Mouse (Mus musculus) heart, embryonic 15.5 days (tissue): ENCODE measurements around the gene Sh3bgrl2. TPM values are rescaled to one million over a fixed set of nuclear protein-coding genes. Genes with fewer than 3 reads are reported as not detected.

Source experiments
- ATAC-seq: fragments of 200-750 bp; cut with Nextera tagmentation; replicated peaks from 2 replicates; pipeline ENCODE4 v1.8.0; 2017; ENCODE audit warnings: low read depth, moderate TSS enrichment; ENCODE audit not compliant: insufficient number of reproducible peaks, insufficient read depth, low FRiP score
- H3K27ac ChIP-seq: fragments of 300-500 bp; sonication (generic); 2 replicates; pipeline ENCODE4 v1.5.1; 2015; ENCODE audit warnings: mild to moderate bottlenecking, inconsistent platforms
- H3K27me3 ChIP-seq: fragments of 300-500 bp; sonication (generic); 2 replicates; pipeline ENCODE4 v1.6.1; 2015; ENCODE audit warnings: inconsistent platforms
- H3K36me3 ChIP-seq: fragments of 300-500 bp; sonication (generic); 2 replicates; pipeline ENCODE4 v1.6.1; 2015; ENCODE audit warnings: mild to moderate bottlenecking, inconsistent platforms
- H3K4me1 ChIP-seq: fragments of 300-500 bp; sonication (generic); replicated peaks from 2 replicates; pipeline ENCODE4 v1.6.1; 2015; ENCODE audit warnings: inconsistent platforms
- H3K4me2 ChIP-seq: fragments of 300-500 bp; sonication (generic); 2 replicates; pipeline ENCODE4 v1.6.1; 2015; ENCODE audit warnings: inconsistent platforms, mild to moderate bottlenecking, moderate library complexity
- H3K4me3 ChIP-seq: fragments of 300-500 bp; sonication (generic); 2 replicates; pipeline ENCODE4 v1.5.1; 2015; ENCODE audit warnings: mild to moderate bottlenecking, inconsistent platforms
- H3K9ac ChIP-seq: fragments of 300-500 bp; sonication (generic); 2 replicates; pipeline ENCODE4 v1.6.1; 2015; ENCODE audit warnings: mild to moderate bottlenecking, inconsistent platforms
- H3K9me3 ChIP-seq: fragments of 300-500 bp; sonication (generic); replicated peaks from 2 replicates; pipeline ENCODE4 v1.6.1; 2016; ENCODE audit warnings: inconsistent platforms
- WGBS: fragments of 180-500 bp; shearing (Covaris S2); methylation state at CpG from one replicate; pipeline ENCODE4 v1.1.7; 2015; ENCODE audit warnings: mixed read lengths; 5-methylcytosine and 5-hydroxymethylcytosine counted together
- polyA plus RNA-seq: library from polyadenylated mRNA; unstranded; fragments of >200 nt; fragmentation: Nextera tagmentation; extraction: Ambion mirVana; gene quantifications from 2 replicates; pipeline ENCODE4 v1.2.1, GENCODE M21; 2015

The Sh3bgrl2 gene
- polyA plus RNA-seq, 1 experiment from 2014 or later = 11.9 TPM

DNA sequence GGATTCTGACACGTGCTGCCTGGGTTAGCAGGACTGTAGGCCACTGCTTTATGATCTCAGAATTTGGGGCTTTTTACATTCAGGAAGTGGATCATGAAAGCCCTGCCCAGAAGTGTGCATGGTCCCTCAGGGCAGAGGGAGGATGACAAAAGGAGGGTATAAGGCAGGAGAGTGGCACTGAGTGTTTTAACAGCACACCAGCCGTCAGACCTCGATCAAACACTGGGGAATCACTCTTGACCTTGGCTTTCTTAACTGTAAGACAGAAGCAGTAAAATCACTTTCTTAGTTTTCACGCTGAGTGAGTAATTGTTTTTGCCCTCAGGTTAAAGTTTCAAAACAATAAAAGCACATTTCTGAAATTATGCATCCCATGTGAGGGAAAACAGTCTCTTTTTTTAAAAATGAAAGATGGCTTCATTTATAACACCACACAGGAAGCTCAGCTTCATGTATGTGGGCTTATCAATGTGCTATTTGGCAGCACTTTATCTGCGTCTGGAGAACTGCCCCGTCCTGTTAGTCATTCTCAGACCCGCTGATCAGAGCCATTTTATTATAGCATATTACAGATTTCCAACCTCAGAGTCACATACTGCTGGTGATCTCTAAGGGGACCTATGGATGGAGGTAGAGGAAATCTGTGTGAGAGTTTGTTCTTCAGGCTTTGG is 28.0 kb downstream of the Sh3bgrl2 start:
- no peak for ATAC-seq
- H3K27ac ChIP-seq = peak overlapping the region; percentile 10; the same call in 1 of the 2 replicates

DNA sequence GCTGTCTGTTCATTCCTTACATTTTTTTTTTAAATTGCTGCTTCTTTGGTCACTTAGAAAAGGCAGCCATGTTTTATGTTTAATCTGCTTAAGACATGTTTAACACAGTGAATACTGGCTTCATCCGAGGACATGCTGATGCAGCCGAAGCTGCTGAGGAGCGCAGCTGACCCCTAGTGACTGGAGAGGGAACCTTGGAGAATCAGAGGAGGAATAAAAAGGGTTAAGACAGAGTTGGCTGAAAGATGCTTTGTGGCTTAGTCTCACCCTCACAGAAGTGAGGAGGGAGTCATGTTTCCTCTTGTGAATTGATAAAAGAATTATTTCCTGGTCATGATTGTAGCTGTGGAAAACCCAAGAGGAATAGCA is 28.5 kb downstream of the Sh3bgrl2 start:
- Histone ChIP-seq H3K4me1 (peaks cover 19% of the 10 kb centered on the region), H3K27ac (peak overlapping the region; percentile 10; the same call in 1 of the 2 replicates), H3K36me3 (no peaks in the 10 kb centered on the region), H3K4me2 (no peak overlapping the region), H3K27me3 (no peaks in the 10 kb centered on the region), H3K9ac (no peak overlapping the region), H3K9me3 (no peaks in the 10 kb centered on the region), H3K4me3 (no peak overlapping the region)
- no peak; the same call in 1 of the 2 replicates for ATAC-seq
- WGBS = 35% methylated on average over 3 of the region's 3 CpGs

More for the DNA sequence above, 28.0 kb downstream of the Sh3bgrl2 start:
- no peaks in the 10 kb centered on the region for H3K36me3 ChIP-seq
- 36% methylated on average over 7 of the region's 7 CpGs for WGBS
- no peaks in the 10 kb centered on the region for H3K9me3 ChIP-seq
- no peaks in the 10 kb centered on the region for H3K27me3 ChIP-seq
- no peak overlapping the region for H3K4me2 ChIP-seq
- no peak overlapping the region for H3K9ac ChIP-seq
- H3K4me3 ChIP-seq = no peak overlapping the region
- H3K4me1 ChIP-seq = peaks cover 19% of the 10 kb centered on the region

DNA sequence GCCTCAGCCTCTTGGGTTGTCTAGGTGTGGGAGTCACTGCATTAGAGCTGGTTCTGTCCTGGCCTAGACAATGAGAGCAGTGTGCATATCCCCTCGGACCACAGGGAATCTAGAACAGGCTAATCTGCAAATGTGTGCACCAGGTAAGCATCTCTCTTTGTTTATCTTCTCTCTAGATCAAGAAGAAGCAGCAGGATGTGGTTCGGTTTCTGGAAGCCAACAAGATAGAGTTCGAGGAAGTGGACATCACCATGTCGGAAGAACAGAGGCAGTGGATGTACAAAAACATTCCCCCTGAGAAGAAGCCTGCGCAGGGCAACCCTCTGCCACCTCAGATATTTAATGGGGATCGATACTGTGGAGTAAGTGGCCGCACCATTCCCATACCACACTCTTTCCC is 29.1 kb downstream of the Sh3bgrl2 start:
- no peak for ATAC-seq
- 78% methylated on average over 7 of the region's 7 CpGs for WGBS
- no peak overlapping the region for H3K4me3 ChIP-seq

DNA sequence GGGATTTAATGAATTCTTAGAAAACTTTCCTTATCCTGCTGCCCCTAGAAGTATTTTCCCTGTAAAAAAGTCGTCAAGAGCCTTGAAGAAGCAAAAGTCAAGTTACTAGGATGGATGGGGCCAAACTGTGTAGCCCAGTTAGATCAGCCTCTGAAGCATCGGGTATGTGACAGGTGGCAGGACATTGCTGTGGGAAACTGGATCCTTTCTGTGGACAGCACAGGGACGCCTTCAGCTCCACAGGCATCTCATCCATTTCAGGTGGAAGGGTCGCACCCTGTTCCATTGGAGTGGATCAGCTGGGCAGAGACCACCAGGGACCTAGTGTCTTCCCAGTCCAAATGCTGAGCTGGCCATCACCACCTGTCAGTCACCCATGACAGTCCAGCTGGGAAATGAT is 30.9 kb downstream of the Sh3bgrl2 start:
- Histone ChIP-seq H3K4me1 (peaks cover 14% of the 10 kb centered on the region), H3K27me3 (no peaks in the 10 kb centered on the region), H3K9me3 (no peaks in the 10 kb centered on the region), H3K4me3 (no peak overlapping the region), H3K9ac (no peak overlapping the region), H3K4me2 (no peak overlapping the region), H3K36me3 (no peaks in the 10 kb centered on the region), H3K27ac (no peak overlapping the region)
- ATAC-seq = no peak
- WGBS = 70% methylated on average over 4 of the region's 4 CpGs

More for the DNA sequence above, 29.1 kb downstream of the Sh3bgrl2 start:
- Histone ChIP-seq H3K9ac (no peak overlapping the region), H3K9me3 (no peaks in the 10 kb centered on the region), H3K27ac (no peak overlapping the region), H3K4me2 (no peak overlapping the region), H3K4me1 (peaks cover 19% of the 10 kb centered on the region), H3K27me3 (no peaks in the 10 kb centered on the region), H3K36me3 (no peaks in the 10 kb centered on the region)

DNA sequence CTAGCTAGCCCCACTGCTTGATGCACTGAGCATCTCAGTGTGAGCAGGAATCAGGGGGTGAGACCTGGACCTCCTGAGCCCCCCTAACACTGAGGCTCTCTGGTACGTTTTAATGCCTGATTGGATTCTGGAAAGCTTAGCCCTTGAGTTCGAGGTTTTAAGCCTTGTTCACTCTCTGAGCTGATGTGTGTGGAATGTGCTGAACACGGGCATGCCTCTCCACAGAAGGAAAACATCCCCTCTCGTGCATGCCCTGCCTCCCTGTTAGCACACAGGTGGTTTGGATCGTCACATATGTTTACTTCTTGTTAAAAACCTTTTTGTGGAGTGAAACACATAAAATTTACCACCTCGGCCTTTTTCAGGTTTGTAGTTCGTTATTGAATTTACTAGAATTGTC is 34.6 kb downstream of the Sh3bgrl2 start:
- Histone ChIP-seq H3K4me1 (no peaks in the 10 kb centered on the region), H3K27ac (no peak overlapping the region), H3K9ac (no peak overlapping the region), H3K27me3 (no peaks in the 10 kb centered on the region), H3K9me3 (no peaks in the 10 kb centered on the region), H3K36me3 (no peaks in the 10 kb centered on the region), H3K4me2 (no peak overlapping the region), H3K4me3 (no peak overlapping the region)
- ATAC-seq = no peak
- WGBS = 50% methylated on average over 7 of the region's 7 CpGs

DNA sequence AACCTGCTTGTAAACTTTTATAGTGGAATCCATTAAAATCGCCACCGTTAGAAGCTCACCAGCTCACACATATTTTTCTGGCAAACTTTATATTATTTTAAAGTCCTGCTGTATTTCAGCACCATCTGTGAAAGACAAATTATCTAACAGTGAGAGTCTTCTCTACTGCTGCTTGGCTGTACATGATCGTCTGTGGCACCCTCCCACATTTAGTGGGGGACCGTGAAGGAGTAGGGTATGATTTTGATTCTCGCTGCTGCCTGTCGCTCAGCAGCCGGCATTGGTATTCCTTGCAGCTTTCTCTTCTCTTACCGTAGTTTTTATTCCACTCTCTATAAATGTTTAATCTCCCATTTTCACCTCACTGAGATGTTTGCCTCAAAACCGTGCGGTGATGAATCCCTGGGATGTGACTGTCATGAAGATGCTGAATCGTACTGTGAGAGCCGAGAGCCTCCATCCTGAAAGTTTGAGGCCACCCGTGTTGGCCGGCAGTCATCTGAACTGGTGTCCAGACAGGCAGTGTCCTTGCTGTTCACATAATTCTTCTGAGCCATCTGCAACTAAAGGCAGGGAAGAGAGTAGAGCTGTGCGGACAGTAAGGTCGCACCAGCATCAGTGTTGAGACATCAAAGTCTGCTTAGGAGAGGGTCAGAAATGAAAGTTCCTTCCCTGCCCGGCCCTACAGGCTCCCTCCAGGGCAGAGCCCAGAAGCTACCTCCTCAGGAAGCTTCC is 38.4 kb downstream of the Sh3bgrl2 start:
- Histone ChIP-seq H3K27ac (no peak overlapping the region), H3K9ac (no peak overlapping the region), H3K27me3 (no peaks in the 10 kb centered on the region), H3K36me3 (no peaks in the 10 kb centered on the region), H3K4me3 (no peak overlapping the region), H3K4me1 (peaks cover 8% of the 10 kb centered on the region; the same call in 1 of the 2 replicates), H3K9me3 (no peaks in the 10 kb centered on the region), H3K4me2 (no peak overlapping the region)
- ATAC-seq = no peak
- WGBS = 84% methylated on average over 17 of the region's 17 CpGs

DNA sequence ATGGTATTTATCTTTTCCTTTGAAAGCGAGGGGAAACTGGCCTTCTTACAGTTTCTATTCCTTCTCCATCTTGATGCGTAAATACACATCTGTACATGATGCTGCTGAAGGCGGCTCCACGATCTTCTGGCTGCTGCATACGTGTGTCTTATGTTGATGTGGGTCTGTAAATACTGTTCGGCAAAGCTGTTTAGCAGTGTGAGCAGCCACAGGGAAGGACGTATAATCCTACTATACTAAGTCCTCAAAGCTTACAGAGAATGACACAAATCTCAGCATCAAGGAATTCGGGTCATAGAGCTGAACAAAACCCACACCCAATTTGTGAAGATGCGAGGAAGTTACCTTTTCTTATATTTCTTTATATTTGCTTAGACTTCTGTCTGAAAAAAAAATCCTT is 39.0 kb downstream of the Sh3bgrl2 start:
- Histone ChIP-seq H3K4me1 (peaks cover 8% of the 10 kb centered on the region; the same call in 1 of the 2 replicates), H3K9me3 (no peaks in the 10 kb centered on the region), H3K4me2 (no peak overlapping the region), H3K4me3 (no peak overlapping the region), H3K36me3 (no peaks in the 10 kb centered on the region), H3K27me3 (no peaks in the 10 kb centered on the region), H3K9ac (no peak overlapping the region), H3K27ac (no peak overlapping the region)
- 85% methylated on average over 9 of the region's 9 CpGs for WGBS
- ATAC-seq = no peak

DNA sequence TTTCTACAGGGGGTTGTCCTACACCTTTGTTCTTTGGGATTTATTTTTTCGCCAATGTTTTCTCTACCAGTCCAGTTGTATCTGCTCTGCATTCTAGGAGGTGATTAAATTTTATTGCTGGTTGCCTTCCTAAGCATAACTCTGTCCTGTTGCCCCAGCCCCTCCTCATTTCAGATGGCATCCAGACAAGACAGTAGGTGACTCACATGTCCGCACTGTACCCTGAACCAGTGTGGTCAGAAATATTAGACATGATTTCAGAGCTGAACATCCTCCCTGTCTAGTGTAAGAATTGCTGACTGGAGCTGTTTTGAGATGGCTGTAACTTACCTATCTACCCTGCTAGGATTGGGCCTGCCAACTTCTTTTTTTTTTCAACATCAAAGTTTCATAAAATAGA is 40.9 kb downstream of the Sh3bgrl2 start:
- no peaks in the 10 kb centered on the region for H3K9me3 ChIP-seq
- no peak overlapping the region for H3K9ac ChIP-seq
- no peak overlapping the region for H3K27ac ChIP-seq
- no peak for ATAC-seq
- peaks cover 8% of the 10 kb centered on the region; the same call in 1 of the 2 replicates for H3K4me1 ChIP-seq
- WGBS = 92% methylated on average over 2 of the region's 2 CpGs
- H3K4me2 ChIP-seq = no peak overlapping the region
- H3K4me3 ChIP-seq = no peak overlapping the region
- no peaks in the 10 kb centered on the region for H3K36me3 ChIP-seq
- H3K27me3 ChIP-seq = no peaks in the 10 kb centered on the region

DNA sequence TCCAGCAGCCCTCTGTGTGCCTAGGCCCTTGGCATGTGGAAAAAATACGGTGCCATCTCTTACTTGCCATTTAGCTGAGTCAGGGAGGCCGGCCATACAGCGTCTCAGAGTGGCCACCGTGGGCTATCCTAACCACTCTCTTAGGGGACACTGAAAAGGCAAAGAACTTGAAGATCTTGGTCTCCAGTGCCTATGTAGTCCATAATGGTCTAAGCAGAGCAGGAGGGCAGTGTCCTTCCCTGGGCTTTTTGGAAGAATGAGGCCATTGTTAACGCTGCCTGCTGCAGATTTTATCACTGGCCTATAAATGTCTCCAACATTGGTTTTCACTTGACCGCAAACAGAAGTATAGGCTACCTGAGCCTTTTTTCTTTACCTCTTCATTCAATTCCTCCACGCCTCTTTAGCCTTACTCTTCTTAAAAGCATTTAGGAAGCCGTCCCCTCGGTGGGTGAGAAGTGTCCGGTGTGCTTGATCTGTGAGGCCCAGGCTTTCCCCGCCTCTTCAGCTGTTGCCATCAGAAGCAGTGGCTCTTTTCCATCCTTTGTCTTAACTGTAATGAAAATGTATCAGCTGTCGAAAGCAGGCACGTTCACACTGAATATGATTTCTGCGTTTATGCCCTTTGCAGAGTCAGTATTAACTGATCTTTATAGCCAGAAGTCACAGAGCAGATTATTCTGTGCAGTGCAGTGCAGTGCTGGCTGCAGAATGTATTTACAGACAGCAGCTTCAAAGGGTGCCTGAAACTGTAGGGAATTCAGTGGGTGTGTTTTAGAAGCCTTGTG is 41.7 kb downstream of the Sh3bgrl2 start:
- 48% methylated on average over 14 of the region's 14 CpGs for WGBS
- Histone ChIP-seq H3K4me1 (peaks cover 8% of the 10 kb centered on the region; the same call in 1 of the 2 replicates), H3K27me3 (no peaks in the 10 kb centered on the region), H3K4me2 (no peak overlapping the region), H3K9me3 (no peaks in the 10 kb centered on the region), H3K36me3 (no peaks in the 10 kb centered on the region), H3K4me3 (no peak overlapping the region), H3K9ac (no peak overlapping the region), H3K27ac (no peak overlapping the region)
- no peak for ATAC-seq

DNA sequence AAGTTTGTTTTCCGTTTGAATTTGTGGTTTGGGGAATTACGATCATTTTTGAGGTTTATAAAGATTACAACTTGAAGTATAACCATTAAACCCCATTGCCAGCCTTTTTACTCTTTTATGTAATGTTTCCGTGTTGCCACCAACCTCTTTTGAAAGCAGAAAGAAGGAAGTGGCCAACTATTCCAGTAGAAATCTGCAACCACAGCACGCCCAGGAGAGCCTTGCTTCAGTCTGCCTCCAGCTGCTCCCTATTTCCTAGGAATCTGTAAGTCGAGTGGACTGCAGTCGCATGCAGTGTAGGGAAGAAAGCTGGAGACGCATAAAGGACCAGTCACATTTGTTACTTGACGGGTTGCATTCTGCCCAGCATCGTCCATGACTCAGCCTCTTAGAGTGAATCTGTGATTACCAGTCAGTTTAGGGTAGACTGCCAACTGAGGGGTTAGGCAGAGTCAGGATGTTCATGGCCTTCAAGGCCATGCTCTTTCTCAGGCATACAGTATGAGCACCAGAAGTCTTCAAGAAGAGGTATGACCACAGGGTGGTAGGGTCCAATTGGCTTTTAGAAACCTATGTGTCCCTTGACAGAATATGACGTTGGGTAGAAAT is 43.8 kb downstream of the Sh3bgrl2 start:
- H3K4me3 ChIP-seq = no peak overlapping the region
- 84% methylated on average over 10 of the region's 10 CpGs for WGBS
- H3K9me3 ChIP-seq = no peaks in the 10 kb centered on the region
- no peaks in the 10 kb centered on the region for H3K27me3 ChIP-seq
- H3K9ac ChIP-seq = no peak overlapping the region
- ATAC-seq = no peak
- no peak overlapping the region for H3K27ac ChIP-seq
- H3K4me1 ChIP-seq = peaks cover 8% of the 10 kb centered on the region; the same call in 1 of the 2 replicates
- H3K36me3 ChIP-seq = no peaks in the 10 kb centered on the region
- H3K4me2 ChIP-seq = no peak overlapping the region

DNA sequence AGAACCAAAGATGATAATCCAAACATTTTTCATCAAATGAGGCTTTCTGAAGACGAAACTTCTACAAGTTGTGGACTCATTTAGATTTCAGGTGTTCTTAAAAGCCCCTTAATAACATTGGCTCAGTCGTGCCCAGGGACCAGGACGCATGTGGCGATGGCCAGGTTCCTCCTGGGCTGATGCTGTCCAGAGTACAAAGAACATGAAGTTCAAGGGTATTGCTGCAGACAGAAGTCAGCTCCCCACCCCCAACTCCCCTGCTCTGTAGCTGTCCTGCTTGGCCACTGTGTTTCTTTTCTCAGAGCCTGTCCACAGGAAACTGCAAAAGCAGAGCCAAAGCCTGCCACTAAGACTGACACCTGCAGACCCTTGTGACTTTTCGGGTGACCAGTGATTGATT is 45.7 kb downstream of the Sh3bgrl2 start:
- Histone ChIP-seq H3K4me3 (no peak overlapping the region), H3K27ac (no peak overlapping the region), H3K4me2 (no peak overlapping the region), H3K9ac (no peak overlapping the region), H3K36me3 (no peaks in the 10 kb centered on the region), H3K4me1 (peaks cover 8% of the 10 kb centered on the region; the same call in 1 of the 2 replicates), H3K27me3 (no peaks in the 10 kb centered on the region), H3K9me3 (no peaks in the 10 kb centered on the region)
- WGBS = 81% methylated on average over 5 of the region's 5 CpGs
- no peak for ATAC-seq
